Mouse (Mus musculus): Measurements from ENCODE around the gene Phxr2. TPM values are rescaled to one million over a fixed set of nuclear protein-coding genes. Genes with fewer than 3 reads are reported as not detected.

Gene Phxr2
- polyA plus RNA-seq, 1 experiment = not detected

- Histone ChIP-seq H3K27me3 (ENCODE audit: control insufficient read depth, insufficient read depth, insufficient read length) (no peaks in the 10 kb centered on the region), H3K4me3 (no peak overlapping the region), H3K79me2 (ENCODE audit: control insufficient read depth, insufficient read depth) (no peaks in the 10 kb centered on the region), H3ac (ENCODE audit: control insufficient read depth, insufficient read length) (no peak overlapping the region), H3K36me3 (ENCODE audit: control insufficient read depth, insufficient read depth) (no peaks in the 10 kb centered on the region), H3K4me2 (ENCODE audit: low read depth) (no peak overlapping the region)
- TF ChIP-seq MYOG (IDR thresholded peaks at IDR 0.05; ENCODE audit: control insufficient read depth in 1 of 3, insufficient read depth in 1 of 3, insufficient read length in 2 of 3, low read depth in 2 of 3) (no peak), MYOD1 (IDR thresholded peaks at IDR 0.05; ENCODE audit: control insufficient read depth in 1 of 3, insufficient read length in 2 of 3, low read depth in 2 of 3) (no peak), POLR2A (IDR thresholded peaks at IDR 0.05; ENCODE audit: insufficient read length, low read depth) (no peak), MAX (IDR thresholded peaks at IDR 0.05; ENCODE audit: low read depth) (no peak), TCF3 (IDR thresholded peaks at IDR 0.05; ENCODE audit: insufficient read length, low read depth) (no peak), REST (IDR thresholded peaks at IDR 0.05; ENCODE audit: insufficient read depth, insufficient read length) (no peak), TCF12 (IDR thresholded peaks at IDR 0.05; ENCODE audit: insufficient read depth, poor library complexity, severe bottlenecking) (no peak), POLR2AphosphoS2 (IDR thresholded peaks at IDR 0.05; ENCODE audit: insufficient read length, low read depth) (no peak), USF1 (IDR thresholded peaks at IDR 0.05; ENCODE audit: low read depth) (no peak), CEBPB (IDR thresholded peaks at IDR 0.05; ENCODE audit: insufficient read depth, poor library complexity, severe bottlenecking) (no peak), E2F4 (IDR thresholded peaks at IDR 0.05; ENCODE audit: insufficient read depth) (no peak), SRF (IDR thresholded peaks at IDR 0.05; ENCODE audit: control insufficient read depth, insufficient read length, low read depth) (no peak)
Measured at GRCm38 (mm10) chr10:99154635-99155034, 28.5 kb upstream of the Phxr2 start.

GRCm38 (mm10) chr10:99152063-99152462 is 25.9 kb upstream of the Phxr2 start:
- Histone ChIP-seq H3K79me2 (ENCODE audit: control insufficient read depth, insufficient read depth) (no peaks in the 10 kb centered on the region), H3K4me3 (no peak overlapping the region), H3K4me2 (ENCODE audit: low read depth) (no peak overlapping the region), H3K27me3 (ENCODE audit: control insufficient read depth, insufficient read depth, insufficient read length) (no peaks in the 10 kb centered on the region), H3K36me3 (ENCODE audit: control insufficient read depth, insufficient read depth) (no peaks in the 10 kb centered on the region), H3ac (ENCODE audit: control insufficient read depth, insufficient read length) (no peak overlapping the region)
- TF ChIP-seq CEBPB (IDR thresholded peaks at IDR 0.05; ENCODE audit: insufficient read depth, poor library complexity, severe bottlenecking) (no peak), REST (IDR thresholded peaks at IDR 0.05; ENCODE audit: insufficient read depth, insufficient read length) (no peak), USF1 (IDR thresholded peaks at IDR 0.05; ENCODE audit: low read depth) (no peak)

GRCm38 (mm10) chr10:99151580-99151979 is 25.5 kb upstream of the Phxr2 start:
- Histone ChIP-seq H3K36me3 (ENCODE audit: control insufficient read depth, insufficient read depth) (no peaks in the 10 kb centered on the region), H3K27me3 (ENCODE audit: control insufficient read depth, insufficient read depth, insufficient read length) (no peaks in the 10 kb centered on the region), H3K4me2 (ENCODE audit: low read depth) (no peak overlapping the region), H3ac (ENCODE audit: control insufficient read depth, insufficient read length) (no peak overlapping the region), H3K79me2 (ENCODE audit: control insufficient read depth, insufficient read depth) (no peaks in the 10 kb centered on the region), H3K4me3 (no peak overlapping the region)
- no peak for TF ChIP-seq MYOD1 (IDR thresholded peaks at IDR 0.05; ENCODE audit: control insufficient read depth in 1 of 3, insufficient read length in 2 of 3, low read depth in 2 of 3)
- peak; percentile 4 for TF ChIP-seq TCF12 (IDR thresholded peaks at IDR 0.05; ENCODE audit: insufficient read depth, poor library complexity, severe bottlenecking)

GRCm38 (mm10) chr10:99150016-99150415 is 23.9 kb upstream of the Phxr2 start:
- peaks cover 4% of the 10 kb centered on the region for H3K36me3 ChIP-seq (ENCODE audit: control insufficient read depth, insufficient read depth)
- H3K4me2 ChIP-seq (ENCODE audit: low read depth) = no peak overlapping the region
- H3K79me2 ChIP-seq (ENCODE audit: control insufficient read depth, insufficient read depth) = no peaks in the 10 kb centered on the region
- no peak overlapping the region for H3K4me3 ChIP-seq
- no peaks in the 10 kb centered on the region for H3K27me3 ChIP-seq (ENCODE audit: control insufficient read depth, insufficient read depth, insufficient read length)
- no peak for TF ChIP-seq TCF12 (IDR thresholded peaks at IDR 0.05; ENCODE audit: insufficient read depth, poor library complexity, severe bottlenecking)
- no peak overlapping the region for H3ac ChIP-seq (ENCODE audit: control insufficient read depth, insufficient read length)

GRCm38 (mm10) chr10:99146596-99146995 is 20.5 kb upstream of the Phxr2 start:
- Histone ChIP-seq H3K36me3 (ENCODE audit: control insufficient read depth, insufficient read depth) (peaks cover 4% of the 10 kb centered on the region), H3ac (ENCODE audit: control insufficient read depth, insufficient read length) (no peak overlapping the region), H3K4me2 (ENCODE audit: low read depth) (no peak overlapping the region), H3K4me3 (no peak overlapping the region), H3K27me3 (ENCODE audit: control insufficient read depth, insufficient read depth, insufficient read length) (no peaks in the 10 kb centered on the region), H3K79me2 (ENCODE audit: control insufficient read depth, insufficient read depth) (no peaks in the 10 kb centered on the region)
- TF ChIP-seq POLR2A (IDR thresholded peaks at IDR 0.05; ENCODE audit: insufficient read length, low read depth) (no peak), REST (IDR thresholded peaks at IDR 0.05; ENCODE audit: insufficient read depth, insufficient read length) (no peak), MAX (IDR thresholded peaks at IDR 0.05; ENCODE audit: low read depth) (no peak), TCF3 (IDR thresholded peaks at IDR 0.05; ENCODE audit: insufficient read length, low read depth) (no peak), TCF12 (IDR thresholded peaks at IDR 0.05; ENCODE audit: insufficient read depth, poor library complexity, severe bottlenecking) (no peak), MYOD1 (IDR thresholded peaks at IDR 0.05; ENCODE audit: control insufficient read depth in 1 of 3, insufficient read length in 2 of 3, low read depth in 2 of 3) (no peak), E2F4 (IDR thresholded peaks at IDR 0.05; ENCODE audit: insufficient read depth) (no peak), POLR2AphosphoS2 (IDR thresholded peaks at IDR 0.05; ENCODE audit: insufficient read length, low read depth) (no peak)

GRCm38 (mm10) chr10:99145611-99146010 is 19.5 kb upstream of the Phxr2 start:
- no peak overlapping the region for H3K4me2 ChIP-seq (ENCODE audit: low read depth)
- no peaks in the 10 kb centered on the region for H3K27me3 ChIP-seq (ENCODE audit: control insufficient read depth, insufficient read depth, insufficient read length)
- no peaks in the 10 kb centered on the region for H3K79me2 ChIP-seq (ENCODE audit: control insufficient read depth, insufficient read depth)
- H3K36me3 ChIP-seq (ENCODE audit: control insufficient read depth, insufficient read depth) = peaks cover 4% of the 10 kb centered on the region
- TF ChIP-seq MYOD1 (IDR thresholded peaks at IDR 0.05; ENCODE audit: control insufficient read depth in 1 of 3, insufficient read length in 2 of 3, low read depth in 2 of 3) (no peak), POLR2A (IDR thresholded peaks at IDR 0.05; ENCODE audit: insufficient read length, low read depth) (no peak), SRF (IDR thresholded peaks at IDR 0.05; ENCODE audit: control insufficient read depth, insufficient read length, low read depth) (no peak), MAX (IDR thresholded peaks at IDR 0.05; ENCODE audit: low read depth) (no peak), USF1 (IDR thresholded peaks at IDR 0.05; ENCODE audit: low read depth) (no peak), MYOG (IDR thresholded peaks at IDR 0.05; ENCODE audit: control insufficient read depth in 1 of 3, insufficient read depth in 1 of 3, insufficient read length in 2 of 3, low read depth in 2 of 3) (no peak), TCF12 (IDR thresholded peaks at IDR 0.05; ENCODE audit: insufficient read depth, poor library complexity, severe bottlenecking) (no peak), TCF3 (IDR thresholded peaks at IDR 0.05; ENCODE audit: insufficient read length, low read depth) (no peak), REST (IDR thresholded peaks at IDR 0.05; ENCODE audit: insufficient read depth, insufficient read length) (no peak)
- H3ac ChIP-seq (ENCODE audit: control insufficient read depth, insufficient read length) = no peak overlapping the region
- no peak overlapping the region for H3K4me3 ChIP-seq
